Mouse (Mus musculus): ENCODE data around the gene Nkiras1. TPM values are rescaled to one million over a fixed set of nuclear protein-coding genes. Genes with fewer than 3 reads are reported as not detected.
"Not testable (repeated sequence)": the region's sequence is repeated elsewhere in the genome, so short reads cannot be mapped to it uniquely, and the experiment has no call there.

The Nkiras1 gene
- total RNA-seq, 2 experiments from 2014 or later = 36.1 to 37.2 TPM

DNA sequence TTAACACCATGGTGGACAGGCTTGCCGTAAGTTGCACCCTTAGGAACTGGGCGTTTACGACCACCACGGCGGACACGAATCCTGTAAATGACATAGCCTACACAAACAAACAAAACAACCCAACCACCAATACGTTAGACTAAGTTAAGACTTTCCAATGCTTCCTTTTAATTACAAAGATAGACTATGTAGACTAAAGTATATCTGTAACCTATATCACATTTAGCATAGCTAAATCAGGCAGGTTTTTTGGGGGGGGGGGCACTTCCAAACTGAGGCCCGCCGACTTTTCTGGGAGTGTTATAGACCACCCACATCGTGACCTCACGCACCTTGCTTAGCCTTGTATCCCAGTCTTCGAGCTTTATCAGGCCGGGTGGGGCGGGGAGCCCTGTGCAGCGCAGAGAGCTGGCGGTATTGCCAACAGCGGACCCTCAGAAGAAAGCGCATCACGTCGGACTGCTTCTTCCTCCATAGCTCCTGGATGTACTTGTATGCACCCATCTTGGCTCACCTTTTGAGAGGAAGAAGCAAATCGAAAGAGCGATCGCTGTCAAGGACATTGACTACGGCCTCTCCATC, 898 bp upstream of the Nkiras1 start:
- intact Hi-C loops (cut with DNase I) = loop anchor here (2.0 to 5.0 kb wide), 2 partner anchors 29 to 62 kb away; partner anchors contain the start of gene Ube2e1
- not testable (repeated sequence) for DNase-seq (ENCODE audit: low spot score)

DNA sequence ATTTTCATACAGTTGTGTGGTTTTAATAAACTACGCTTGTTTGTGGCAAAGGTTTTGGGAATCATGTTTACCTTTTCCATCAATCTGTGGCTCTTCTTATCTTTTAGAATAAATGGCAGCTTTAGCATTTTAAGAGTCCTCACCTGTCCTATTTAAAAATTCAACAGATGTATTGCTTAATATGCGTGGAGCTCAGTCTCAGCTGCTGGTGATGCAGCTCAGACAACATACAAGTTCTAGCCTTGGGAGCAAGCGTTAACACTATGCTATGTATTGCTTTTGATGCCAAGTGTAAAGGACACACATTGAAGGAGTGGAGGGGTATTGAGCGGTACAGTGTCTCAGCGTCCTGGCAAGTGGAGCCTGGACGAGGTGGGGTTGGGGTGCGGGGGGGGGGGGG, 730 bp downstream of the Nkiras1 start:
- DNase-seq (ENCODE audit: low spot score) = no peak
- intact Hi-C loops (cut with DNase I) = loop anchor here (5.0 kb wide), 1 partner anchor 61 kb away; the partner anchor contains the start of gene Ube2e1

DNA sequence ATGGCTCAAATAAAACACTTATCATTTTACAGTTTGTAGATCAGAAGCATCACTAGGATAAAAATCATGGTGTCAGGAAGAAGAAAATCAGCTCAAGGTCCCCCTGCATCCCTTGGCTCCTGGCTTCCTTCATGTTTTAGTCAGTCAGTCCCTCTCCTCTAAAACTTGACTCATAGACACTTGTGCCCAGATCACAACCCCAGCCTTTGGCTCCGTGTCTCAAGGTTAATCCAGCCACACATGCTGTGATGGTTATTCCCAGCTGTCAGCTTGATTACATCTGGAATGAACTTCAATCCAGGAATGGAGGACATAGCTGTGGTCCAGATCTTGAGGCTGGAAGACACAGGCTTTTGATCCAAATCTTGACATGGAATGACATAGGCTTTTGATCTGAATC, 3.6 kb downstream of the Nkiras1 start:
- intact Hi-C loops (cut with DNase I) = loop anchor here (5.0 kb wide), 1 partner anchor 58 kb away; the partner anchor contains the start of gene Ube2e1

DNA sequence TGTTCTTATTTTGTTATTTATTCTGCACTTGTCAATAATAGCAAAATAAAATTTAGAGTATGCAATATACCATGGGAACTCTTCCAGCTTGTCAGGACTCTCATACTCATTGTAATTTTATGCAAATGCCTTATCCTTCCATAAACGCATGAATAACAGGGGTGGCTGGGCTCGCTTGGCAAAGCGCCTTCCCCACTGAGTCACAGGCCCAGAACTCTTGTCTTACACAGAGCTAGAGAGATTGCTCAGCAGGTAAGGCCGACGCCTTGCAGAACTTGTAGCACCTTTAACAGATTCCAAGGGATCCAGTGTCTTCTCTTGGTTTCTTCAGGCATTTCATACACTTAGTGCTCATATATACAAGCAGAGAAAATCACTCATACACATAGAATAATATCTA, 9.4 kb downstream of the Nkiras1 start:
- intact Hi-C loops (cut with DNase I) = loop anchor here (5.0 kb wide), 1 partner anchor 68 kb away; no protein-coding TSS in a partner anchor
- DNase-seq (ENCODE audit: low spot score) = no peak

More for the DNA sequence above, 3.6 kb downstream of the Nkiras1 start:
- DNase-seq (ENCODE audit: low spot score) = no peak

DNA sequence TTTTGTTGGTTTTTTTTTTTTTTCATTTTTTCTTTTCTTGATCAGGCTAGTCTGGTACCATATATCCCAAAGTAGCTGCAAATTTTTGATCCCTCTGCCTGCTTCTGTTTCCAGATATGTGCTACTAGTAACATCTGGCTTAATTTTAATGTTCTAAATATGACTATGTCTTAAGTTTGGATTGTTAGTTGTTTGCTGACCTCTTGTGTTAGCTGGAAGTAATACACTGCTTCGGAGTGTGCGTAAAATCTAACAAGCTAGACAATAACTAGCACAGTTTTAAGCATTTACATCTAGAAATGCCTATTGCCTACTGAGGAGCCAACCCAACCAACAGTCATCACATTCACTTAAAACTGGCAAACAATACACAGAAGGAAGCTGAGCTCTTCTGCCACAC, 13.6 kb downstream of the Nkiras1 start:
- DNase-seq (ENCODE audit: low spot score) = no peak
- intact Hi-C loops (cut with DNase I) = loop anchor here (5.0 kb wide), 1 partner anchor 72 kb away; no protein-coding TSS in a partner anchor

DNA sequence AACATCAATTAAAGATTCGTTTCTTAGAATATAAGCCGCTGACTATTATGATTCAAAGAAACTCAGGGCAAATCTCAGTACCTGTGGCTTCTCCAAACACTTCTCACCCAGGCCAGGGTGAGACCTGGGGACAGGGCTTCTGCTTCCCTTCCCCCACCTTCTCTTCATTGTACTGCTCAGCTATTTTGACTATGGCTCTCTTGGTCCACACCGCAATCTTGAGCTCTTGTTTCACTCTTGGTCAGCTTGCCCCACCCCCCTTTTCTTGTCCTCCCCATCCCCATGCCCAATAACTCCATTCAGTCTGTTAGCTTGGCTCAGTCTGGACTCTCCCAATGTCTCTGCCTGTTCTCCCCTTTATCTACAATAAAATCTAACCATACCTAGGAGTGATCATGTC, 14.5 kb downstream of the Nkiras1 start:
- intact Hi-C loops (cut with DNase I) = no loop called here
- DNase-seq (ENCODE audit: low spot score) = no peak

DNA sequence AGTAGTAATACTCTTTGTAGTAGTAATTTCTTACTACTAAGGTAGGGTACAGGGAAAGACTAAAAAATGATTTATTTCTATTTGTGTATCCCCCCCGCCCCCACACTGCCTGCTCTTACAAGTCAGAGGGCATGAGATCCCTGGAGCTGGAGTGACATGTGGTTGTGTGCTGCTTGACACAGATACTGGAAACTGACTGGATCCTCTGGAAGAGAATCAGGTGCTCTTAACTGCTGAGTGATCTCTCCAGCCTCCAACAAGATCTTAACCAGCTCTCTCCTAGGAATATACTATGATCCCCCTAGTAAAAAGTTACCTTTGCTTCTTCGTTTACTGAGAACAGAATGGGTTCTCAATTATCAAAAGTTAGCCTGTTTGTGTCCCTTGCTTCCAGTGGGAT, 15.5 kb downstream of the Nkiras1 start:
- intact Hi-C loops (cut with DNase I) = no loop called here
- no peak for DNase-seq (ENCODE audit: low spot score)

DNA sequence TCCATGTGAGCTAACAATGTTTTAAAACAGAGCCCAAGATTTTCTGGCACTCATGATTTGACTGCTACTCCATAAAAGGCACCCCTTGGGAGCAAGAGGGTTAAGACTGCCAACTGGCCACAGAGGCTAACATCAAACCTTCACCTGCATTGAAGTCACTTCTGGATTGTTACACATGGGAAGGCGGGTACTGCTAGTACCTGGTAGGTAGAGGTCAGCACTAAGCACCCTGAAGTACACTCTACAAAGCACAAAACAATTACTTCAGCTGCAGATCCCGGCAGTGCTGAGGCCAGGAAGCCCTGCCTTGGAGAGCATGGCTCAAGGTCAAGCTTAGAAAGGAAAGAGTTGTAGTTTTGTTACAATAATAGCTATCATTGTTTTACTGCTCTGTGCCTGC, 16.5 kb downstream of the Nkiras1 start:
- intact Hi-C loops (cut with DNase I) = no loop called here
- DNase-seq (ENCODE audit: low spot score) = no peak

DNA sequence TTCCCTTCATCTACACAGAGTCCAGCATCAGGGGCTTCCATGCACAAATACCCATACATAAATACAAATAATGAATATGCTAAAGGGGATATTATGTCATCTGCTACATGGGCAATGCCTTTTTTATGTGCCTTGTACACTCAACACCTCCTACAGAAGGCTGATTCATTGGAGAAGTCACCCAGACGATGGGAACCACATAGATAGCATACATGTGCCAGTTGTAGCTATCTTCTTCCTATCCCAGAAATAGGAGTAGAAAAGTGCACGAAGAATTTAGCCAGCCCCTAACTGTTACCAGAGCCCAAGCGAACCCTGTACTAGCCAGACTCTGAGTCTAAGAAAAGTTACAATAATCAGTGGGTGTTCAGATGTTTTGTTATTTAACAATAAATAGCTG, 21.2 kb downstream of the Nkiras1 start:
- intact Hi-C loops (cut with DNase I) = no loop called here
- DNase-seq (ENCODE audit: low spot score) = no peak

DNA sequence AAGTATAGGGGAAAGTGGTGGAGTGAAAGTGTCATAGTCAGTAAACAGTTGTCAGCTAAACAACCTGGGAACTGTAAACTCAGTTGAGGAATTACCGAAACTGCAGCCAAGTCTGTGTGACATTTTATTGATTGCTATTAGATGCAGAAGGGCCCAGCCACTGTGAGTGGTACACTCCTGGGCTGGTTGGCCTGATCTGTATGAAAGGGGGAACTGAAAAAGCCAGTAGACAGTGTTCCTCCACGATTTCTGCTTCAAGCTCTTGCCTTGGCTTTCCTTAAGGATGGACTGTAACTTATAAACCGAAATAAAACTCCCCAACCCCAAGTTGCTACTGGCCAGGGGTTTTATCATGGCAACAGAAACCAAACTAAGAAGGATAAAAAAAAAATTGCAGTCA, 21.6 kb downstream of the Nkiras1 start:
- DNase-seq (ENCODE audit: low spot score) = no peak
- intact Hi-C loops (cut with DNase I) = no loop called here

DNA sequence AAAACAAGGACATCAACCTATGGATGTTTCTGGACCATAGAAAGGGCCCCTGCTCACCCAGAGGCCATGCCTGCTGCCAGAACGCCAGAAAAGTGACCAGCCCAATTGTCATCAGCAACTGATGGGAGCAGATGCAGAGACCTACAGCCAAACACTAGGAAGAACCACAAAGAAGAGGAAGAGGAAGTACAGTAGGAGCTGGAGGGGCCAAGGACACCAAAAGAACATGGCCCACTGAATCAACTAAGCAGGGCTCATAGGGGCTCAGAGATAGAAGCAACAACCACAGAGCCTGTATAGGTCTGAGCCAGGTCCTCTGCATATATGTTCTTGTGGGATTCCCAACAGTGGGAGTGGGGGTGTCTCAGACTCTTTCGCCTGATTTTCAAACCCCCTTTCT, 26.5 kb downstream of the Nkiras1 start:
- intact Hi-C loops (cut with DNase I) = no loop called here
- no peak for DNase-seq (ENCODE audit: low spot score)

DNA sequence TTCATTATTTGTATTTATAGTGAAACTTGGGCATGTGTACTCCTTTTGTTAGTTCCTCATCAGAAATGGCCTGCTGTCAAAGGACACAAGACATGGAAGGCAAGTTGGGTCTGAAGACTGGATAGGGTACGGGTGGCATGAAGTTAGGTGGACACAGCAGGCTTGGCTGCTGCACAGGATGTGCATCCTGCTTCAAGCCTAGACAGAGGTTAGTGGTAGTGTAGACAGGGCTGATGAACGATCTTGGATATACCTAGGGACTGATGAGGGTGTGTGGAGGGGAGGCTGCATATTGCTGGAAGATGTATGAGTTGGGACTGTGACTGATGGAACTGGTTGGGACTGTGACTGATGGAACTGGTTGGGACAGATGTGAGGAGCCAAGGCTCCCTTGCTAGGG, 27.9 kb downstream of the Nkiras1 start:
- DNase-seq (ENCODE audit: low spot score) = no peak
- intact Hi-C loops (cut with DNase I) = no loop called here

DNA sequence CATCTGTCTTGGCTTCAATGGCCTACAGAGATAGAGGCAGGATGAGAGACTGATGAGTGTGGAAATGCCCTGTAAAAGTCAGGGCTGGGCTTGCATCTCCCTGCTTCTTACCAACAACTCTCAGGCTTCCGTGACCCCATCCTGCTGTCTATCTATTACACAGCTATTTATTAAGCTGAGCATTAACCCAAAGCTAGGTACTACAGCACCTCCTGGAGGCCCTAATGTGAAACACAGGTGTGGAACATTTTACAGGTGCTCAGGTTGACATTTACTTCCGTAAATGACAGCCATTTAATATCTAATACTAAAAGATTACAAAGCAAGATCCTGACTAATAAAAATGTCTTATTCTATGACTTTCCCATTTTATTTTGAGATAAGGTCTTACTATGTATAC, 29.7 kb downstream of the Nkiras1 start:
- DNase-seq (ENCODE audit: low spot score) = no peak
- intact Hi-C loops (cut with DNase I) = no loop called here

DNA sequence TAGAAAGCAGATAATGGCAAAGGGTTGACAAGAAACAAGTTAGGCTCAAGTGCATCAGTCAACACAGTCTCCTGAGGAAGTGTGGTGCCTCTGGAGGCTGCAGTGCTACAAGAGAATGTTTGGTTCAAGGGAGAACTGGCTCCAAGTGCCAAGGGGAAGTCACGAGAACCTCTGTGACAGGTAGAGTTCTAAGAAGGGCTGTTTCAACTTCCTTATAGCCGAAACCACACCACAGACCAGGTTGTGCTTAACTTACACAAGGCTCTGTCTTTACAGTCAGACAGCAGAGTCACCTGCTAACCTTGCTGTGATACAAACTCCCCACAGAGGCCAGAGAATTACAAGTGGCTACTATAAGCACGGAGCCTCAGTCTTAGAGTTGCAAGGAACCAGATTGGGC, 30.7 kb downstream of the Nkiras1 start:
- intact Hi-C loops (cut with DNase I) = no loop called here
- no peak for DNase-seq (ENCODE audit: low spot score)

DNA sequence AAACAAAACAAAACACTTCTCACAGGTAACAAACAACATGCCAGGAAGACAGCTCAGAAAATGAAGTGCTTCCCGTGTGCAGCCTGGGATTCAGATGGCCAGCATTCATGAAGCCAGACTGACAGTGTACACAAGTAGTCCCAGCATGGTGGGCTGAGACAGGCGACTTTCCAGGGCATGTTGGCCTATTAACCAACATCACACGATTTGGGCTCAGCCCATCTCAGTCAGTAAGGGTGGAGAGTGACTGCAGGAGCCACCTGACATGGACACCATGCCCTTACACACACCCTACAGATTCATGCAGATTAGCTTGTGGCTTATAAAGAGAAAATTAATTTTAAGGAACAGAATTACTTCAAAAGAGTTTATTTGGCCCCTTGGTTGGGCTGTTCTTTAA, 31.8 kb downstream of the Nkiras1 start:
- intact Hi-C loops (cut with DNase I) = no loop called here
- DNase-seq (ENCODE audit: low spot score) = no peak

DNA sequence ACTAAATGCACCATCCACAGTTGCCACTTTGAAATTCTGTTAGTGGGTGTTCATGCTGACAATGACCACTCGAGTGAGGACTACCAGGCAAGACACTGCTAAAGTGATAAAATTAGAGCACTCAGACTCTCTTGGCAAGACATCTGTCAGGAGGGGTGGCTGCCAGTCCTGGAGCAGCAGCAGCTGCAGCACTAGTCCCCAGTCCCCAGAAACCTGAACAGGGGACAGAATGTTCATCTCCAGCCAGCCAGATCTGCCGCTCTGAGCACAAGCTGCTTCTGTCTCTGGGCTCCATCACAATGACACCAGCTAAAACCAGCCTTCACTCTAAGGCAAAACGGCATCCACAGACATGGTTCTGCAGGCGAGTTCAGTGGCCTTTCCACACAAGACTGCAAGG, 32.3 kb downstream of the Nkiras1 start:
- intact Hi-C loops (cut with DNase I) = no loop called here
- peak; percentile 29 for DNase-seq (ENCODE audit: low spot score)

DNA sequence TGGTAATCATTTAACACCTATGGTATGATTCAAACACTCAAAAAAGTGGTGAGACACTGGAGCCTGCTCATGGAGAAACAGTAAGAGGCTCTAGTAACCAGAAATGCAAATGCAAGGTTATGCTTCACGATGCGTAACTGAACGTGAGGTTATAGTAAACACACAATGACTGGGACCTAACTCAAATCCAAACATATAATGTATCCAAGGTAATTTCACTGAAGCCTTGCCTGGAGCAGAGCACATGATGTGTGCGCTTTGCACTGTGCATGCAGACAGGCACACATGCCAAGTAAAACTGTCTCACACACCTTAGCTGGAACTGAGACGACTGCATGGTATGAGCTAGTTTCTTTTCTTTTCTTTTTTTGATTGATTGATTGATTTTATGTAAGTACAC, 33.2 kb downstream of the Nkiras1 start:
- intact Hi-C loops (cut with DNase I) = no loop called here
- no peak for DNase-seq (ENCODE audit: low spot score)

DNA sequence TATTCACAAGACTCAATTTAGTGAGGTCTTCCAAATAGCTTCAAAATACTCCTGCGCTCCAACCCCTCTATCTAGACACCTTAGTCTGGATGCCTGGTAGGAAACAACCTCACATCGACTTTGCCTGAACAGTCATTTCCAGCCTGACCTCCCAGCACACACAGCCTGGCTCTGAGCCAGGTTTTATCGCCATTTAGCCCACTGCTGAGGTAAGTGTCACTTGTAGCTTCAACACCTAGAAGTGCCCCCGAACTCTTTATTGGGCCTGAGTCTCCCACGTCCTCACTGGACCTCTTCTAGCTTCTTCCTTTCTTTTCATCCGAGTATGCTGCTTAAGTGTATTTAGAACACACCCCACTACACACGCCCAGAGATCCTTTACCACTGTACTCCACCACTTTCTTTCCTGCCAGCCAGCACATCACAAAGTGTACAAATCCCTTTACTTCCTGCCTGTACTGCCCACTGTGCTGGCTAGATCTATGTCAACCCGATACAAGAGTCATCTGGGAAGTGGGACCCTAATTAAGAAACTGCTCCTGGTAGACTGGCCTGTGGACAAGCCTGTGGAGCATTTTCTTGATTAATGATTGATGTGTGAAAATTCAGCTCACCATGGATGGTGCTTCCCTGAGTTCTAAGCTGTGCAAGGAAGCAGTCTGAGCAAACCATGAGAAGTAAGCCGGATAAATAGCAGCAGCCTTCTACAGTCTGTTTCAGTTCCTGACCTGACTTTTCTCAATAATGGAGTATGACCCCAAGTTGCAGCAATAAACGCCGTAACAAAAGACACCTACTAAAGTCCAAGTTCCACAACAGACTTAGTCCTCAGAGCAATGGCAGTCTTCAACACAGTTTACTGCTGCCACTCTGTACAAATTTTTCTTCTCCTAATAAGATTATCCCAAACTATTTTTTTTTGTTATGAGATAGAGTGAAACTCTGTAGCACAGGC, 46.8 kb downstream of the Nkiras1 start:
- intact Hi-C loops (cut with DNase I) = no loop called here
- no peak for DNase-seq (ENCODE audit: low spot score)

DNA sequence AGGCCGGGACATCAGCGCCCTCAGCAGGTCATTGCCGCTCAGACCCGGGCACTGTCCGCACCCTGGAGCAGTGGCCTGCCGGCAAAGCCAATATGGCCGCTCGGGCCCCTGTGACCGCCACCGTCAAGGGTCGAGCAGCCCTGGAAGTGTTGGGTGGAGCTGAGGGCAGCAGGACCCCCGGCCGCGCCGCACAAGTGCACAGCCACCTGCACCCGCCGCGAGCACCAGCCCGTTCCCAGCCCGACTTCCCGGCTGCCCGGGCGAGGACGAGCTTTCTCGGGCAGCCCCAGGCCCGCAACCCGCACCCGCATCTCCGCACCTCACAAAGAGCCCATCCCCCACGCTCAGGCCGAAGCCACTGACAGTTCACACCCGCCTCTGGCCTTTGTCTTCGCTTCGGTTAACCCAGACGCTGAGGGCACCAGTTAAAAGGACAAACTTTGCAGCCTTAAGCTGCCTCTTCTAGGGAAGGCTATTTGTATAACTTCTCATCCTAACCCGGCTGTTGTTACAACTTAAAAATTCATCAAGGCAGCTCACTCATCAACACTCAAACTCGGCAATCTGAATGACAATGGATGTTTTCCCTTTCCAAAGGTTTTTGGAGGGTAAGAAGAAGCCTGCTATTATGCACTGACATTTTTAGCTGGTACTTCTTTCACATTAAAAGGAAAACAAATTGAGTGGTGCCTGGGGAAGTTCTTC, 56.2 kb downstream of the Nkiras1 start:
- no peak for DNase-seq (ENCODE audit: low spot score)
- intact Hi-C loops (cut with DNase I) = no loop called here
